Mouse (Mus musculus) olfactory bulb, adult 2 months (tissue): ENCODE measurements around the gene Mrps2. TPM values are rescaled to one million over a fixed set of nuclear protein-coding genes. Genes with fewer than 3 reads are reported as not detected.
A peak's percentile ranks its signal among the peaks of the same experiment; 100 is the strongest.

ENCODE experiments used
- H3K27ac ChIP-seq: fragments of 200-500 bp; 2 replicates; pipeline ENCODE4 v1.5.1; 2012; ENCODE audit warnings: low read depth, low read length; ENCODE audit not compliant: insufficient read depth
- H3K4me1 ChIP-seq: fragments of 200-500 bp; 2 replicates; pipeline ENCODE4 v1.6.1; 2012; ENCODE audit warnings: low read length; ENCODE audit not compliant: control insufficient read depth, insufficient read depth
- H3K4me3 ChIP-seq: fragments of 200-500 bp; 2 replicates; pipeline ENCODE4 v1.5.1; 2012; ENCODE audit warnings: mild to moderate bottlenecking, low read depth, low read length, moderate library complexity; ENCODE audit not compliant: insufficient read depth
- CTCF ChIP-seq: fragments of 200-500 bp; IDR thresholded peaks from 2 replicates; pipeline ENCODE4 v1.5.1; 2012; ENCODE audit warnings: low read depth, mild to moderate bottlenecking, low read length, moderate library complexity; ENCODE audit not compliant: insufficient read depth
- POLR2A ChIP-seq: fragments of 200-500 bp; IDR thresholded peaks from 2 replicates; pipeline ENCODE4 v1.6.1; 2012; ENCODE audit warnings: mild to moderate bottlenecking, low read depth, low read length, moderate library complexity; ENCODE audit not compliant: insufficient read depth
- WGBS: fragments of 180-500 bp; shearing (Covaris S2); methylation state at CpG from one replicate; pipeline ENCODE4 v1.1.7; 2018; 5-methylcytosine and 5-hydroxymethylcytosine counted together
- polyA plus RNA-seq: library from polyadenylated mRNA; stranded (reverse); fragments of >200 nt; gene quantifications from 2 replicates; pipeline ENCODE4 v1.2.4, GENCODE M21; 2012; ENCODE audit warnings: low replicate concordance; ENCODE audit not compliant: missing spikeins, insufficient read depth, insufficient read length

The Mrps2 gene
- polyA plus RNA-seq, 1 experiment = not detected

GRCm38 (mm10) chr2:28512798-28513401 lies 45.0 kb downstream of the Mrps2 start, which contains the start of gene Ralgds:
Gene Ralgds (plus strand): TSS chr2:28513125.
- WGBS = under 1% methylated on average over 71 of the region's 71 CpGs
- 0 out of 2 replicates have a peak, but pooled peaks have one; percentile 25 for TF ChIP-seq POLR2A
- TF ChIP-seq CTCF = no peak
- Histone ChIP-seq H3K4me3 (peak within 1 kb of the TSS; percentile 82), H3K4me1 (peaks cover 29% of the 10 kb centered on the region), H3K27ac (no peak within 1 kb of the TSS)

- TF ChIP-seq POLR2A (no peak), CTCF (no peak)
- WGBS = 4% methylated on average over 47 of the region's 47 CpGs
- Histone ChIP-seq H3K4me3 (peak overlapping the region; percentile 82), H3K4me1 (peaks cover 35% of the 10 kb centered on the region), H3K27ac (no peak overlapping the region)
Measured at GRCm38 (mm10) chr2:28513431-28514370, 45.8 kb downstream of the Mrps2 start.

GRCm38 (mm10) chr2:28514489-28514888 lies 46.6 kb downstream of the Mrps2 start:
- Histone ChIP-seq H3K27ac (no peak overlapping the region), H3K4me1 (peaks cover 38% of the 10 kb centered on the region), H3K4me3 (peak overlapping the region; percentile 19; the same call in 1 of the 2 replicates)
- 22% methylated on average over 5 of the region's 5 CpGs for WGBS
- TF ChIP-seq POLR2A (no peak), CTCF (peak; percentile 52; the same call in 1 of the 2 replicates)

- H3K4me1 ChIP-seq = peaks cover 58% of the 10 kb centered on the region
- 58% methylated on average over 5 of the region's 5 CpGs for WGBS
- TF ChIP-seq POLR2A = no peak
- TF ChIP-seq CTCF = peak; percentile 65
- no peak overlapping the region for H3K4me3 ChIP-seq
- H3K27ac ChIP-seq = no peak overlapping the region
Measured at GRCm38 (mm10) chr2:28517206-28517909, 49.5 kb downstream of the Mrps2 start.

GRCm38 (mm10) chr2:28518231-28518630 lies 50.4 kb downstream of the Mrps2 start:
- Histone ChIP-seq H3K4me1 (peaks cover 61% of the 10 kb centered on the region), H3K4me3 (no peak overlapping the region), H3K27ac (no peak overlapping the region)
- WGBS = 32% methylated on average over 2 of the region's 2 CpGs
- TF ChIP-seq CTCF (no peak), POLR2A (no peak)

GRCm38 (mm10) chr2:28520581-28520980 lies 52.7 kb downstream of the Mrps2 start:
- 59% methylated on average over 5 of the region's 5 CpGs for WGBS
- Histone ChIP-seq H3K4me1 (peaks cover 69% of the 10 kb centered on the region), H3K27ac (peak overlapping the region; percentile 81), H3K4me3 (no peak overlapping the region)
- no peak for TF ChIP-seq CTCF
- TF ChIP-seq POLR2A = no peak

Other genes with a start within 250 kb of the Mrps2 start
- gene Ppp1r26, start 21.3 kb upstream of the Mrps2 start, polyA plus RNA-seq = not detected in 2 replicates
- gene 1700007K13Rik, start 1.7 kb upstream of the Mrps2 start, polyA plus RNA-seq = not detected in 2 replicates
- gene Gbgt1, start 28.8 kb downstream of the Mrps2 start, polyA plus RNA-seq = not detected in 2 replicates
- not detected in 2 replicates for gene Gm10134, start 38.0 kb downstream of the Mrps2 start, polyA plus RNA-seq
- not detected in 2 replicates for gene Ralgds, start 45.1 kb downstream of the Mrps2 start, polyA plus RNA-seq
- gene Cel, start 95.3 kb downstream of the Mrps2 start, polyA plus RNA-seq = not detected in 2 replicates
- not detected in 2 replicates for gene Gtf3c5, start 115.7 kb downstream of the Mrps2 start, polyA plus RNA-seq
- not detected in 2 replicates for gene Gfi1b, start 153.9 kb downstream of the Mrps2 start, polyA plus RNA-seq
- not detected in 2 replicates for gene Tsc1, start 173.2 kb downstream of the Mrps2 start, polyA plus RNA-seq
- gene Spaca9, start 231.7 kb downstream of the Mrps2 start, polyA plus RNA-seq = not detected in 2 replicates
- not detected in 2 replicates for gene Ak8, start 232.1 kb downstream of the Mrps2 start, polyA plus RNA-seq